Mouse (Mus musculus) megakaryocyte progenitor cell, adult 5-6 weeks (primary cell): Measurements from ENCODE around the gene Saa2. TPM values are rescaled to one million over a fixed set of nuclear protein-coding genes. Genes with fewer than 3 reads are reported as not detected.

Experiments
- ATAC-seq: replicated peaks from 2 replicates; pipeline ENCODE4 v1.8.0; 2016; ENCODE audit warnings: mild to moderate bottlenecking, moderate TSS enrichment, inconsistent platforms; ENCODE audit not compliant: poor library complexity
- total RNA-seq, 2 experiments: library from RNA; stranded (forward) in 1 of 2; stranded (reverse) in 1 of 2; fragments of 157-497, 149-512 nt in 1 of 2; fragments of 200-1000 nt in 1 of 2; gene quantifications; 2 replicates each; pipeline versions ENCODE4 v1.2.3 to v1.2.4; 2015 to 2017

Saa2 gene
- total RNA-seq, 2 experiments from 2014 or later, result not detected

- 0 out of 2 replicates have a peak, but pooled peaks have one; percentile 31 for ATAC-seq
Observed at GRCm38 (mm10) chr7:46761049-46761795, 9.6 kb downstream of the Saa2 start.

GRCm38 (mm10) chr7:46762601-46763000 is 11.0 kb downstream of the Saa2 start:
- no peak for ATAC-seq

DNA sequence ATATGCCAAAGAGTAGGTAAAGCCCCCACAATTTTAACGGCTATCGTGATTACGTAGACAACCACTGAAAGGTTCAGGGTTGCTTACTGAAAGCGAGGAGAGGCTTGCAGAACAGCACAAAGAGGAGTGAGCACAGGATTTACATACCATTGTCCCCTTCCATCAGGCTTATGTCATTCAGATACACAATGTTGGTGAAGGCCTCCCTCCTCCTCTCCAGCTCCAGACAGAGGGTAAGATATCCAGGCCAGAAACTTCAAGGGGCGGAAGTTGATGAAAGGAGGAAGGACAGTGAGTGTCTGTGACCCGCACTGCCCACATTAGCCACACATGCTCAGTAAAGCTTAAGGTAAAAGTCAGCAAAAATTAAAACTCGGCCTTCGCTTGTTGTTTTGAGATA is 13.1 kb downstream of the Saa2 start:
- ATAC-seq, result no peak

DNA sequence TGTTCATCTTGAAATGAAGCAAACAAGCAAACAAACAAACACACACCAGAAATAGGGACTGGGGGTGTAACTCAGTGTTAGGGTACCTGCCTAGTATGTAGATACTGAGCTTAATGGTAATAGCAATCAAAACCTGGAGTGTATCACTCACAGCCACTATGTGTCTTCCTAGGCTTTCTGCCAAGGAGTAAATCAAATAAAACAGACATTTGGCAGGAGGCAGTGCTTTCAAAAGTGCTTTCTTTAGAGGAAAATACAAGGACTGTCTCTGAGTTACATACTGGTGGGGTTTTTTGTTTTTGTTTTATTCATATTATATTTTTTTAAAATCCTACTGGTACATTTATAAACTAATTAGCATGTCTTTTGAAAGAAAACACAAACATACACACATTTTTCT is 15.8 kb downstream of the Saa2 start:
- ATAC-seq, result no peak

- ATAC-seq, result no peak
Observed at GRCm38 (mm10) chr7:46768451-46768850, 16.9 kb downstream of the Saa2 start.

- peak; percentile 95 for ATAC-seq
Observed at GRCm38 (mm10) chr7:46770706-46771105, 19.1 kb downstream of the Saa2 start.

DNA sequence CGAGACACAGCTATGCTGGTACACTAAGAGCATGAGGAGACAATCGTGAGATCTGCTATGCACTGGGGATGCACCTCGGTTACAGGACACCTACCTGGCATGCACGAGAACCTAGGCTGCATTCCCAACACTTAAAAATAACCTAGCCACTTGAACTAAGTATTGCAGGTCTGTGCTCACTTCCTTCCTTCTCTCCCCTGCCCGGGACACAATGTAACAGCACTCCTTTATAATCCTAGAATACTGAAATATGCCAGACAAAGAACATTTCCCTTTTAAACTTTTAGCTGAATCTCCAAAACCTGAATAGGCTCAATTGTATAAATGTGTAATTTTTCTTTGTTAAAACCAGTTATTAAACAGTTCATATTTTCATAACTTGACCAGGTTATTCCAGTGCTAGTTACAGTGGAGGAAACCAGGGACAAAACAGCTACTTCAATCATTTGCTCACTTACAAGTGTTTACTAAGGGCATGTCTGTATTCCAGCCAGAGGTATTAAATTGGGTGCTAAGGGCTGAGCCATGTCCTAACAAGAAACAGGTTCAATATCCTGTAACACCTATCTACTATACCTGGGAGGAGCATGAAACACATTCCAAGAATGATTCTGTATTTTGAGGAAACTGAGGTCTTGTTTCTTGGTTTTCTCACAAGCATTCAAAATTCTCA is 37.7 kb downstream of the Saa2 start:
- ATAC-seq, result no peak

- no peak for ATAC-seq
Observed at GRCm38 (mm10) chr7:46793871-46794270, 42.3 kb downstream of the Saa2 start.

DNA sequence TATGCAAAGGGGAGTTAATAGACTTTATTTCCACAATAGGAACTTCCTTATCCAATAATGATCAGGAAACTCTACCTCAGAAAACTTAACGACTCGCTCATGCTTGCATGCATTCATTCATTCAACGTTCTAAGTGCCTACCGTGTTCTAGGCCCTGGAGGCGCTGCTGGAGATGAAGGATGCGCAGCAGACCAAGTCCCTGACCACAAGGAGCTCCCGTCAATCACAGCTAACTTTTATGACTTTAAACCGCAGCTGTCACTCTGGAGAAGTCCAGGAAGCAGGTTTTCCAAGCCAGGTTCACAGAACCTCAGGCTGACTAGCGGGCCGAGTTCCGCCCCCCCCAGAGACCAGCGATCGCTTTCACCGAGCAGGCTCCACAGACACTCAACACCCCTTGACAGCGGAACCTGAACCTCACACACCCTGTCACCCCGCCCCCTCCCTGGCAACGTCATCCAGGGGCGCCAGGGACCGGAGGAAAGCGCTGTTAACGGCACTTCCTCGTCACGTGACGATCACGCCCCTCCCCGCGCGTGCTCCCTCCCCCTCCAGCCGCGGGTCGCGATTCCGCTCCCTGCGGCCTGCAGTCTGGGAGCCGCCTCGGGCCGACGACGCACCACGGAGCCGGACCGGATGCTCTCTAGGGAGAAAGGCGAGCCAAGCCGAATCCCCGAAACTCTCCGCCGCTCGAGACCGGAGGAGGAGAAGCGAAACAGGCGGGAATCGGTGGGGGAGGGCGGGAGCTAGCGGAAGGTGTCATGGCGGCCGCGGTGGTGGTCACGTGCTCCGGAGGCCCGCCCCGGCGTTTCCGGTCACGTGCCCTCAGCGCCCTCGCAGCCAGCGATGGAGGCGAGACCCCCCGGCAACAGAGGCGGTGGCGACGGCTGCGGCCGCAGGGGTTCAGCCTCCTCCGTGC is 44.0 kb downstream of the Saa2 start, which contains the start of the genes Hps5 and Gtf2h1:
Gene Hps5, minus strand, starts transcription at position 778 of the 919 bp plus-strand sequence.
Gene Gtf2h1, plus strand, starts transcription at position 817 of the 919 bp plus-strand sequence.
- peak; percentile 96 for ATAC-seq

DNA sequence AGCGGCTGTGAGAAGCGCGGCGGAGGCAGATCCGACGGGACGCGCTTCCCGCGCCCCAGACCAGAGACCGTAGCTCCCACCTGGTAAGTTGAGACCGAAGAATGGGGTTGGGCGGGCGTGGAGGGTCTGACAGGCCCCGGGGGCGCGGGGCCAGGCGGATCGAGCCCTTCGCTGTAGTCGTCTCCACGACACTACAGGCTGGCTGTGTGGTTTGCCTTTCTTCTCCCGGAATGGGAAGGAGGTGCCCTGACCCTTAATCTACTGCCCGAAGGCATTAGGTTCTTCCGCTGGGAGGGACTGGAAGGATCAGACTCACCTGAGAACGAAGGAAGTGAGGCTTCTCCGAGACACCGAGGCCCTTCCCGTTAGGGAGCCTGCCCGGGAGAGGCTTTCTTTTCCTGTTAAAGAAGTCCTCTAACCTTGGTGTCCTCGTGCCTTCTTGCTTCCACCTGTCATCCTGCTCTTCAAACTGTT is 44.7 kb downstream of the Saa2 start:
- ATAC-seq, result no peak

- no peak for ATAC-seq
Observed at GRCm38 (mm10) chr7:46796779-46797178, 45.2 kb downstream of the Saa2 start.

Other genes starting within 250 kb of the Saa2 start
- 4.0 and 6.6 TPM in 2 replicates for gene Sergef, start 112.0 kb upstream of the Saa2 start, total RNA-seq (2015)
- 8.1 and 10.8 TPM in 2 replicates for gene Sergef, start 112.0 kb upstream of the Saa2 start, total RNA-seq (2017)
- gene Tph1, start 79.3 kb upstream of the Saa2 start, total RNA-seq (2015), result not detected in 2 replicates
- gene Tph1, start 79.3 kb upstream of the Saa2 start, total RNA-seq (2017), result not detected in 2 replicates
- 17.5 and 20.7 TPM in 2 replicates for gene Saal1, start 41.1 kb upstream of the Saa2 start, total RNA-seq (2015)
- 15.5 and 18.7 TPM in 2 replicates for gene Saal1, start 41.1 kb upstream of the Saa2 start, total RNA-seq (2017)
- 1.9 TPM in 1 of 2 replicates, not detected in the other for gene Saa3, start 36.1 kb upstream of the Saa2 start, total RNA-seq (2015)
- 2.0 TPM in 1 of 2 replicates, not detected in the other for gene Saa3, start 36.1 kb upstream of the Saa2 start, total RNA-seq (2017)
- gene Saa4, start 19.2 kb upstream of the Saa2 start, total RNA-seq (2015), result not detected in 2 replicates
- gene Saa4, start 19.2 kb upstream of the Saa2 start, total RNA-seq (2017), result not detected in 2 replicates
- gene Saa1, start 8.8 kb upstream of the Saa2 start, total RNA-seq (2015), result not detected in 2 replicates
- gene Saa1, start 8.8 kb upstream of the Saa2 start, total RNA-seq (2017), result not detected in 2 replicates
- gene Hps5, start 44.3 kb downstream of the Saa2 start, total RNA-seq (2015), result 13.5 and 17.5 TPM in 2 replicates
- 25.5 and 29.0 TPM in 2 replicates for gene Hps5, start 44.3 kb downstream of the Saa2 start, total RNA-seq (2017)
- 54.7 and 58.1 TPM in 2 replicates for gene Gtf2h1, start 44.3 kb downstream of the Saa2 start, total RNA-seq (2015)
- gene Gtf2h1, start 44.3 kb downstream of the Saa2 start, total RNA-seq (2017), result 82.4 and 105 TPM in 2 replicates
- 597 and 639 TPM in 2 replicates for gene Ldha, start 89.7 kb downstream of the Saa2 start, total RNA-seq (2015)
- gene Ldha, start 89.7 kb downstream of the Saa2 start, total RNA-seq (2017), result 442 and 446 TPM in 2 replicates
- 0.44 and 0.49 TPM in 2 replicates for gene Ldhc, start 109.4 kb downstream of the Saa2 start, total RNA-seq (2015)
- 1.3 TPM in 1 of 2 replicates, not detected in the other for gene Ldhc, start 109.4 kb downstream of the Saa2 start, total RNA-seq (2017)
- gene Tsg101, start 168.2 kb downstream of the Saa2 start, total RNA-seq (2015), result 97.5 and 107 TPM in 2 replicates
- 40.1 and 43.1 TPM in 2 replicates for gene Tsg101, start 168.2 kb downstream of the Saa2 start, total RNA-seq (2017)
- gene Uevld, start 206.7 kb downstream of the Saa2 start, total RNA-seq (2015), result 15.5 and 19.6 TPM in 2 replicates
- gene Uevld, start 206.7 kb downstream of the Saa2 start, total RNA-seq (2017), result 11.1 and 11.9 TPM in 2 replicates
- gene Gm9999, start 231.8 kb downstream of the Saa2 start, total RNA-seq (2015), result not detected in 2 replicates
- gene Gm9999, start 231.8 kb downstream of the Saa2 start, total RNA-seq (2017), result not detected in 2 replicates